Mouse (Mus musculus) brain, embryonic 14.5 days (tissue): ENCODE data around the gene Kbtbd12.

Experiments
- CTCF ChIP-seq: fragments of 200-500 bp; IDR thresholded peaks from 2 replicates; pipeline ENCODE4 v1.5.1; 2012; ENCODE audit warnings: inconsistent platforms, mild to moderate bottlenecking, moderate library complexity, borderline replicate concordance; ENCODE audit not compliant: insufficient read depth, insufficient read length; ENCODE audit errors: extremely low read depth
- POLR2A ChIP-seq: fragments of 200-500 bp; IDR thresholded peaks from 2 replicates; pipeline ENCODE4 v1.6.1; 2012; ENCODE audit warnings: mild to moderate bottlenecking, inconsistent platforms, borderline replicate concordance; ENCODE audit not compliant: poor library complexity, insufficient read depth, insufficient read length, severe bottlenecking; ENCODE audit errors: extremely low read depth

DNA sequence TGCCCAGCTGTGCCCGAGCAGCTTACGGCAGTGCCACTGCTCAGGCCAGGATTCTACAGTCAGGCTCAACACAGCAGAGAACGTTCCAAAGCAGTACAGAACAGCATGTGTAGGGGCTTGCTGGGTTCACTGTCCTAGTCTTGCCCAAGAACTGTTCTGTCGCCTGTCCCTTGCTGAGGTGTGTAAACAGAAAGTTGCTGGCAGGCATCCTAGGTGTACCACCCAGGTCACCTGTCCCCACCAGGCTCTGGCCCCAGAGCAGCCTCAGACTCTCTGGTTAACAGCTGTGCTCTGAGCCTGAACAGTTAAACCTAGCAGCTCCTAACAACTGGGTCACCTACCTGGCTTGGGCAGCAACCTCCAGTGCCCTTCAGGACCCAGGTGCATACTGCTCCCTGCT is 134.7 kb downstream of the Kbtbd12 start:
- no peak for TF ChIP-seq CTCF
- TF ChIP-seq POLR2A, result no peak
